Mouse (Mus musculus): ENCODE results near the gene Gm19668.
"Not testable (repeated sequence)": the region's sequence is repeated elsewhere in the genome, so short reads cannot be mapped to it uniquely, and the experiment has no call there.

- TF ChIP-seq EP300 (IDR thresholded peaks at IDR 0.05; ENCODE audit: insufficient read depth, low read depth, low read length); CTCF (IDR thresholded peaks at IDR 0.05): not testable (repeated sequence)
These were observed 591 bp downstream of the Gm19668 start for GRCm38 (mm10) chr10:77798164-77798920.
